Mouse (Mus musculus) G1E (cell line): ENCODE measurements at regions not wholly inside any gene's neighbourhood (a gene's known extent, or its start where the extent isn't known, plus 50 kb on each side); places are given as distances from the start of the nearest gene placed in this dataset.

Source experiments
- ATAC-seq: 2 replicates; pipeline ENCODE4 v1.8.0; 2016; ENCODE audit warnings: mild to moderate bottlenecking; ENCODE audit not compliant: insufficient number of reproducible peaks, poor library complexity, low FRiP score, severe bottlenecking; ENCODE audit errors: extremely low read depth
- DNase-seq: peaks from one replicate; pipeline ENCODE4 v3.0.0; 2012; ENCODE audit warnings: low spot score
- H3K27me3 ChIP-seq: 2 replicates; pipeline ENCODE4 v1.6.1; 2012; ENCODE audit warnings: mild to moderate bottlenecking, low read length, inconsistent platforms; ENCODE audit not compliant: insufficient read depth
- H3K36me3 ChIP-seq: replicated peaks from 2 replicates; pipeline ENCODE3; 2012; ENCODE audit warnings: mild to moderate bottlenecking, inconsistent platforms
- H3K4me1 ChIP-seq: 2 replicates; pipeline ENCODE4 v1.6.1; 2012; ENCODE audit warnings: low read depth, low read length, inconsistent platforms, mixed read lengths; ENCODE audit not compliant: insufficient read depth
- H3K4me3 ChIP-seq: 2 replicates; pipeline ENCODE4 v1.5.1; 2012; ENCODE audit warnings: low read depth, mild to moderate bottlenecking, inconsistent platforms, low read length, moderate library complexity, mixed read lengths
- H3K9me3 ChIP-seq: replicated peaks from 2 replicates; pipeline ENCODE4 v1.6.1; 2012; ENCODE audit warnings: inconsistent platforms
- CTCF ChIP-seq: IDR thresholded peaks from 2 replicates; pipeline ENCODE4 v1.5.1; 2012; ENCODE audit warnings: low read depth, low read length, inconsistent platforms, mixed read lengths
- GATA1 ChIP-seq: IDR thresholded peaks from 2 replicates; pipeline ENCODE4 v1.6.1; 2012; ENCODE audit warnings: borderline replicate concordance, low read length, inconsistent platforms, mixed read lengths
- GATA2 ChIP-seq: IDR thresholded peaks from 2 replicates; pipeline ENCODE4 v1.6.1; 2012; ENCODE audit warnings: low read depth, low read length, inconsistent platforms, borderline replicate concordance
- POLR2AphosphoS5 ChIP-seq: IDR thresholded peaks from 2 replicates; pipeline ENCODE4 v1.6.1; 2012; ENCODE audit warnings: low read depth, low read length, inconsistent platforms; ENCODE audit not compliant: insufficient replicate concordance
- TAL1 ChIP-seq: conservative IDR thresholded peaks from 2 replicates; pipeline ENCODE4 v1.6.1; 2012; ENCODE audit warnings: low read depth, low read length, inconsistent platforms, mixed read lengths

- no peak for TF ChIP-seq TAL1
- TF ChIP-seq CTCF: no peak
- no peak for TF ChIP-seq GATA2
- no peak for TF ChIP-seq POLR2AphosphoS5
- TF ChIP-seq GATA1: no peak
- Histone ChIP-seq H3K27me3 (no peaks in the 10 kb centered on the region), H3K4me3 (no peak overlapping the region), H3K9me3 (peaks cover 29% of the 10 kb centered on the region), H3K4me1 (no peaks in the 10 kb centered on the region), H3K36me3 (no peaks in the 10 kb centered on the region)
- DNase-seq: no peak
- ATAC-seq: no peak
These were observed 169.6 kb downstream of the Etnk1 start for GRCm38 (mm10) chr6:143336574-143336973.

GRCm38 (mm10) chr6:143349000-143349399, 182.0 kb downstream of the Etnk1 start:
- DNase-seq (no peak), ATAC-seq (no peak)
- Histone ChIP-seq H3K4me3 (no peak overlapping the region), H3K36me3 (no peaks in the 10 kb centered on the region), H3K4me1 (no peaks in the 10 kb centered on the region), H3K27me3 (no peaks in the 10 kb centered on the region), H3K9me3 (peaks cover 20% of the 10 kb centered on the region)
- no peak for TF ChIP-seq TAL1
- TF ChIP-seq POLR2AphosphoS5: no peak
- TF ChIP-seq GATA2: no peak
- TF ChIP-seq CTCF: no peak
- no peak for TF ChIP-seq GATA1

GRCm38 (mm10) chr6:143359320-143360032, 192.5 kb downstream of the Etnk1 start:
- peaks cover 17% of the 10 kb centered on the region for H3K9me3 ChIP-seq
- no peaks in the 10 kb centered on the region for H3K36me3 ChIP-seq
- no peaks in the 10 kb centered on the region for H3K27me3 ChIP-seq
- DNase-seq (no peak), ATAC-seq (no peak)
- H3K4me1 ChIP-seq: no peaks in the 10 kb centered on the region
- no peak overlapping the region for H3K4me3 ChIP-seq
- TF ChIP-seq CTCF (no peak), GATA2 (no peak), POLR2AphosphoS5 (no peak), GATA1 (no peak), TAL1 (no peak)

GRCm38 (mm10) chr6:143361149-143361725, 194.2 kb downstream of the Etnk1 start:
- no peaks in the 10 kb centered on the region for H3K27me3 ChIP-seq
- peaks cover 19% of the 10 kb centered on the region for H3K9me3 ChIP-seq
- DNase-seq: no peak
- TF ChIP-seq TAL1: no peak
- no peak for TF ChIP-seq CTCF
- TF ChIP-seq POLR2AphosphoS5: no peak
- no peak for TF ChIP-seq GATA2
- TF ChIP-seq GATA1: no peak
- no peak overlapping the region for H3K4me3 ChIP-seq
- peaks cover 4% of the 10 kb centered on the region; the same call in 1 of the 2 replicates for H3K4me1 ChIP-seq
- no peaks in the 10 kb centered on the region for H3K36me3 ChIP-seq
- peak; percentile 32 for ATAC-seq

- DNase-seq: no peak
- peaks cover 18% of the 10 kb centered on the region for H3K9me3 ChIP-seq
- peak; percentile 7; the same call in 1 of the 2 replicates for ATAC-seq
- no peak overlapping the region for H3K4me3 ChIP-seq
- no peaks in the 10 kb centered on the region for H3K36me3 ChIP-seq
- TF ChIP-seq TAL1 (no peak), GATA2 (no peak), CTCF (no peak), POLR2AphosphoS5 (no peak), GATA1 (no peak)
- peaks cover 4% of the 10 kb centered on the region; the same call in 1 of the 2 replicates for H3K4me1 ChIP-seq
- no peaks in the 10 kb centered on the region for H3K27me3 ChIP-seq
These were observed 194.9 kb downstream of the Etnk1 start for GRCm38 (mm10) chr6:143361963-143362362.

- peaks cover 27% of the 10 kb centered on the region for H3K9me3 ChIP-seq
- DNase-seq (no peak), ATAC-seq (peak; percentile 25; the same call in 1 of the 2 replicates)
- TF ChIP-seq GATA2 (no peak), TAL1 (no peak)
- H3K27me3 ChIP-seq: no peaks in the 10 kb centered on the region
- no peak overlapping the region for H3K4me3 ChIP-seq
- H3K36me3 ChIP-seq: no peaks in the 10 kb centered on the region
- H3K4me1 ChIP-seq: peaks cover 4% of the 10 kb centered on the region; the same call in 1 of the 2 replicates
These were observed 198.8 kb downstream of the Etnk1 start for GRCm38 (mm10) chr6:143365840-143366239.
